Comparison of ENCODE assay signal across 26 mouse cellular contexts in the genomic region with DNA sequence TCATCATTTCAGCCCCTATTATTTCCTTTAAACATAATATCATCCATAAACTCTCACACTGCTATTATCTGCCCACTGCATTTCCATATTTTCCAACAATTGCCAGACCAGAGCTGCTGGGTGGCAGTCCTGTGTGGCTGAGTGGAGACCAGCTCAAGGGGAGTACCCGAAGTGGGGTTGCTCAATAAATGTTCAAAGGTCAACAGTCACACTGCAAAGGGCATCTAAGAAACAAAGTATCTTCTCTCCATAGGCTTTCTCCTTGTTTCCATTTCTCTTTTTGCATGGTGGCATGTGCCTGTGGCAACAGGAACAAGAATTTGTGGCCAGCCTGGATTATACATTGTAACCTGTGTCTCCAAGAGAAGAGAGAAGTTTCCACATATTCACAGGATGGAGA. TPM values are rescaled to one million over a fixed set of nuclear protein-coding genes. Genes with fewer than 3 reads are reported as not detected.
A peak's percentile ranks its signal among the peaks of the same experiment; 100 is the strongest.
DNase-seq lines count a peak whose midpoint lies in the region; ATAC-seq and TF ChIP-seq lines count a peak whose summit lies in the region.
"Had no signal": no experiment of that assay in that cellular context is flagged by ENCODE, and none has a peak within 500 bp of the region (broad histone marks: within the 10 kb centered on the region; RNA-seq: fewer than 3 reads in every experiment).

No protein-coding gene starts in this region.

- ATAC-seq in heart, embryonic 13.5 days (ENCODE audit: extremely low read depth, insufficient number of reproducible peaks, low FRiP score, low TSS enrichment), result no peak
- no peak for ATAC-seq in heart, embryonic 11.5 days (replicated peaks; ENCODE audit: insufficient number of reproducible peaks, low FRiP score, low TSS enrichment)
- no peak for ATAC-seq in lung, postnatal 0 days
- ATAC-seq in liver, embryonic 11.5 days (replicated peaks; ENCODE audit: low FRiP score), result no peak
- ATAC-seq in monocyte, adult 5-6 weeks (replicated peaks; ENCODE audit: insufficient number of reproducible peaks, low FRiP score, low TSS enrichment, poor library complexity, severe bottlenecking), result peak; percentile 61

- no peak for TF ChIP-seq EP300 in lung, postnatal 0 days (IDR thresholded peaks at IDR 0.05)

- peaks cover 38% of the 10 kb centered on the region for H3K4me1 ChIP-seq in heart, embryonic 13.5 days
- peaks cover 13% of the 10 kb centered on the region; the same call in 1 of the 2 replicates for H3K4me1 ChIP-seq in heart, embryonic 11.5 days (ENCODE audit: control insufficient read depth, insufficient read depth, low read length)
- 0 out of 2 replicates have a peak, but pooled peaks cover 2% of the 10 kb centered on the region for H3K4me1 ChIP-seq in lung, postnatal 0 days (ENCODE audit: insufficient read depth, low read depth, low read length)
- peaks cover 32% of the 10 kb centered on the region for H3K4me1 ChIP-seq in liver, embryonic 11.5 days (replicated peaks; ENCODE audit: control insufficient read depth, insufficient read depth, low read length)

- H3K27me3 ChIP-seq in heart, embryonic 13.5 days (replicated peaks), result 0 out of 2 replicates have a peak, but pooled peaks cover 4% of the 10 kb centered on the region
- H3K27me3 ChIP-seq in heart, embryonic 11.5 days (ENCODE audit: control insufficient read depth, insufficient read depth, low read length), result 0 out of 2 replicates have a peak, but pooled peaks cover 5% of the 10 kb centered on the region
- no peaks in the 10 kb centered on the region for H3K27me3 ChIP-seq in lung, postnatal 0 days (replicated peaks; ENCODE audit: insufficient read depth, low read length)
- H3K27me3 ChIP-seq in liver, embryonic 11.5 days (replicated peaks; ENCODE audit: control insufficient read depth, insufficient read depth, low read length), result no peaks in the 10 kb centered on the region; the same call in 1 of the 2 replicates

- 0 out of 2 replicates have a peak, but pooled peaks cover 4% of the 10 kb centered on the region for H3K36me3 ChIP-seq in heart, embryonic 13.5 days
- H3K36me3 ChIP-seq in heart, embryonic 11.5 days (ENCODE audit: control insufficient read depth, insufficient read depth, low read length), result no peaks in the 10 kb centered on the region
- no peaks in the 10 kb centered on the region for H3K36me3 ChIP-seq in lung, postnatal 0 days (ENCODE audit: insufficient read depth, low read length)
- H3K36me3 ChIP-seq in liver, embryonic 11.5 days (ENCODE audit: control insufficient read depth, insufficient read depth, low read length), result no peaks in the 10 kb centered on the region
- H3K36me3 ChIP-seq: forebrain, embryonic 12.5 days; hindbrain, embryonic 12.5 days; neural tube, embryonic 13.5 days had no signal

- H3K9me3 ChIP-seq in heart, embryonic 13.5 days, result 0 out of 2 replicates have a peak, but pooled peaks cover 4% of the 10 kb centered on the region
- H3K9me3 ChIP-seq in heart, embryonic 11.5 days (replicated peaks; ENCODE audit: control insufficient read depth, low read length), result no peaks in the 10 kb centered on the region
- no peaks in the 10 kb centered on the region for H3K9me3 ChIP-seq in lung, postnatal 0 days (ENCODE audit: low read length)
- no peaks in the 10 kb centered on the region for H3K9me3 ChIP-seq in liver, embryonic 11.5 days (ENCODE audit: control insufficient read depth, low read length)
- H3K9me3 ChIP-seq: hindbrain, embryonic 12.5 days; neural tube, embryonic 13.5 days had no signal

- no peak overlapping the region for H3K9ac ChIP-seq in heart, embryonic 13.5 days
- H3K9ac ChIP-seq in heart, embryonic 11.5 days (ENCODE audit: low read depth, low read length), result no peak overlapping the region
- no peak overlapping the region for H3K9ac ChIP-seq in lung, postnatal 0 days (replicated peaks; ENCODE audit: low read depth)
- H3K9ac ChIP-seq in liver, embryonic 11.5 days (ENCODE audit: low read depth, low read length), result no peak overlapping the region
- H3K9ac ChIP-seq: forebrain, embryonic 12.5 days; hindbrain, embryonic 12.5 days; neural tube, embryonic 13.5 days had no signal

- WGBS in heart, embryonic 13.5 days, result 81% methylated on average over 1 of the region's 1 CpGs
- 84% methylated on average over 1 of the region's 1 CpGs for WGBS in heart, embryonic 11.5 days (ENCODE audit: insufficient replicate concordance)
- 42% methylated on average over 1 of the region's 1 CpGs for WGBS in lung, postnatal 0 days
- 77% methylated on average over 1 of the region's 1 CpGs for WGBS in liver, embryonic 11.5 days

- no peak overlapping the region for H3K27ac ChIP-seq in heart, embryonic 13.5 days (replicated peaks)
- H3K27ac ChIP-seq in heart, embryonic 11.5 days (ENCODE audit: low read depth, low read length), result no peak overlapping the region
- no peak overlapping the region for H3K27ac ChIP-seq in lung, postnatal 0 days (ENCODE audit: low read length)
- H3K27ac ChIP-seq in liver, embryonic 11.5 days (ENCODE audit: low read depth, low read length), result no peak overlapping the region
- H3K27ac ChIP-seq: forebrain, embryonic 12.5 days; heart, adult 2 months; hindbrain, embryonic 12.5 days; left cerebral cortex, adult 2 months; neural tube, embryonic 13.5 days had no signal

- H3K4me3 ChIP-seq in heart, embryonic 13.5 days, result no peak overlapping the region
- H3K4me3 ChIP-seq in heart, embryonic 11.5 days (ENCODE audit: low read depth, low read length), result no peak overlapping the region
- H3K4me3 ChIP-seq in lung, postnatal 0 days (ENCODE audit: low read depth, low read length), result peak overlapping the region; percentile 80
- 0 out of 2 replicates have a peak overlapping the region, but pooled peaks have one; percentile 12 for H3K4me3 ChIP-seq in liver, embryonic 11.5 days (ENCODE audit: low read depth, low read length)
- H3K4me3 ChIP-seq: forebrain, embryonic 12.5 days; heart, adult 2 months; hindbrain, embryonic 12.5 days; left cerebral cortex, adult 2 months had no signal

- peak overlapping the region; percentile 100 for H3K4me2 ChIP-seq in heart, embryonic 13.5 days
- no peak overlapping the region for H3K4me2 ChIP-seq in heart, embryonic 11.5 days
- peak overlapping the region; percentile 86 for H3K4me2 ChIP-seq in lung, postnatal 0 days (replicated peaks; ENCODE audit: low read depth, low read length)
- H3K4me2 ChIP-seq in liver, embryonic 11.5 days, result peak overlapping the region; percentile 99; the same call in 1 of the 2 replicates
- H3K4me2 ChIP-seq: forebrain, embryonic 12.5 days; midbrain, embryonic 11.5 days had no signal

- DNase-seq in lung, postnatal 0 days (ENCODE audit: low spot score), result no peak
- DNase-seq in lung, postnatal 10 days, result no peak
- no peak for DNase-seq in liver, embryonic 11.5 days (ENCODE audit: low spot score)
- no peak for DNase-seq in right cerebral cortex, postnatal 10 days (ENCODE audit: low spot score in 2 of 2)
- DNase-seq: adrenal gland, postnatal 36 days; cerebellum, adult 18-20 months; gastrocnemius, postnatal 14 days; heart, adult 2 months; heart, postnatal 10 days; kidney, adult 11 months; kidney, postnatal 25 days; layer of hippocampus, adult 9-11 months; left cerebral cortex, postnatal 4 days; lung, adult 2 months; lung, postnatal 4 days; right cerebral cortex, adult 18-20 months; thymus, adult 18-20 months; thymus, postnatal 4 days had no signal

- TF ChIP-seq CTCF in lung, postnatal 0 days (IDR thresholded peaks at IDR 0.05), result no peak

RNA-seq across cellular contexts. Expression of a gene that starts 2.2 kb away (rescaled TPM):
- 11.5 and 11.7 TPM in 2 replicates for polyA plus RNA-seq in heart, embryonic 13.5 days (2015; fragmentation: Nextera tagmentation; extraction: Ambion mirVana)
- 11.4 and 12.2 TPM in 2 replicates for polyA plus RNA-seq in heart, embryonic 11.5 days (2014; fragmentation: Nextera tagmentation; extraction: Ambion mirVana)
- 14.5 and 18.0 TPM in 2 replicates for polyA plus RNA-seq in lung, postnatal 0 days (2015; fragmentation: Nextera tagmentation; extraction: Ambion mirVana)
- 6.7 and 9.3 TPM in 2 replicates for polyA plus RNA-seq in liver, embryonic 11.5 days (2014; fragmentation: Nextera tagmentation; extraction: Ambion mirVana)
- 39.0 to 79.2 TPM (median 41.9 TPM) in 3 replicates for total RNA-seq in monocyte, adult 5-6 weeks (2017)

RNA-seq across cellular contexts. Expression of a gene that starts 58.5 kb away (rescaled TPM):
- polyA plus RNA-seq in heart, embryonic 13.5 days (2015; fragmentation: Nextera tagmentation; extraction: Ambion mirVana), result 14.0 and 15.0 TPM in 2 replicates
- 20.0 and 20.4 TPM in 2 replicates for polyA plus RNA-seq in heart, embryonic 11.5 days (2014; fragmentation: Nextera tagmentation; extraction: Ambion mirVana)
- 10.0 and 10.7 TPM in 2 replicates for polyA plus RNA-seq in lung, postnatal 0 days (2015; fragmentation: Nextera tagmentation; extraction: Ambion mirVana)
- polyA plus RNA-seq in liver, embryonic 11.5 days (2014; fragmentation: Nextera tagmentation; extraction: Ambion mirVana), result 24.3 and 26.3 TPM in 2 replicates
- 23.9 to 27.3 TPM (median 24.0 TPM) in 3 replicates for total RNA-seq in monocyte, adult 5-6 weeks (2017)

Comparison
In these comparisons a context has a peak if more than half of its experiments do, and no peak if none do; other contexts are left out.
1. H3K4me3 ChIP-seq: peak in lung, postnatal 0 days (single experiment) and liver, embryonic 11.5 days (single experiment); none in heart, embryonic 13.5 days (single experiment) and heart, embryonic 11.5 days (single experiment).